Mouse (Mus musculus): ENCODE data around the gene Nebl. TPM values are rescaled to one million over a fixed set of nuclear protein-coding genes. Genes with fewer than 3 reads are reported as not detected.
"Not testable (repeated sequence)": the region's sequence is repeated elsewhere in the genome, so short reads cannot be mapped to it uniquely, and the experiment has no call there.

Gene Nebl
- polyA plus RNA-seq, 1 experiment: 2.4 TPM

DNA sequence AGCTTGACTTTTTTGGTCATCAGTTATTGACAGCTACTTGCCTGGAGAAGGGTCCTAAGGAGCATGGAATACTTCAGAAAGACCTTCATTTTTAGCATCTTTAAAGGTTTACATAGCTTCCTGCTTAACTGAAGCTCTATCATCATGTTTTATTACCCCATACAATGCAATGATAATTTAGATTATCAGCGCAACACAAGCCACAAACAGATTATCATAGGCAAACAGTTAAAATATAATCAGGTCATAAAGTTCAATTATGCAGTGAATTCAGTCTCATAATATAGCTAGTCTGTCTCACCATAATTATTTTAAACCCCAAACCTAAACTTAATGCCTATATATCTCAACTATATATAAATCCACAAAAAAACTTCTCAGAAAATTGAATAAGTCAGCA lies 386.6 kb downstream of the Nebl start:
- no peak for TF ChIP-seq CTCF (IDR thresholded peaks at IDR 0.05; ENCODE audit: extremely low read depth, insufficient read length, insufficient replicate concordance, low read depth, low read length)
- no peak for TF ChIP-seq POLR2A (IDR thresholded peaks at IDR 0.05; ENCODE audit: low read depth, low read length)
- 49% methylated on average over 1 of the region's 1 CpGs for WGBS

DNA sequence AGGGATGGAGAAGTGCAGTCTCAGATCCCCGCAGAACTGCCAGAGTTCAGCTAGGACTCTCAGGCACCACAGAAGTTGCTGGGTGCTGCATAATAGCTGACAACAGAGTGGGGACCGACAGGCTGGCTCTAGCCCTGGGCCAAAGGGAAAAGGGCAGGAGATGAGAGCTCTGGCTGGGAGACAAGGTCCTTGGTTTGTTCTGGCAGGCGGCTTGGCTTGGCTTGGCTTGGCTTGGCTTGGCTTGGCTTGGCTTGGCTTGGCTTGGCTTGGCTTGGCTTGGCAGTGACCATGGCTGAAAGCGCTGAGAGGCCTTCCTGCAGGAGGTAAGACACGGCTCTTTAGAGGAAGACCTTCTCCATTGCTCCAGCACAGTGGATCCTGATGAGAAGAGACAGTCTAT lies 395.8 kb downstream of the Nebl start:
- 88% methylated on average over 5 of the region's 5 CpGs for WGBS
- no peaks in the 10 kb centered on the region for H3K27me3 ChIP-seq (ENCODE audit: control insufficient read depth, insufficient read depth, low read length)
- TF ChIP-seq CTCF (IDR thresholded peaks at IDR 0.05; ENCODE audit: extremely low read depth, insufficient read length, insufficient replicate concordance, low read depth, low read length): no peak
- TF ChIP-seq POLR2A (IDR thresholded peaks at IDR 0.05; ENCODE audit: low read depth, low read length): no peak

More for the DNA sequence above, 386.6 kb downstream of the Nebl start:
- Histone ChIP-seq H3K36me3 (ENCODE audit: control insufficient read depth, insufficient read depth, low read length) (no peaks in the 10 kb centered on the region), H3K27me3 (ENCODE audit: control insufficient read depth, insufficient read depth, low read length) (no peaks in the 10 kb centered on the region), H3K4me1 (ENCODE audit: control insufficient read depth, insufficient read depth, insufficient read length, low read length) (no peaks in the 10 kb centered on the region), H3K27ac (ENCODE audit: insufficient read depth, low read depth, low read length) (no peak overlapping the region), H3K4me3 (ENCODE audit: low read depth, low read length) (no peak overlapping the region)

GRCm38 (mm10) chr2:17326590-17326989 lies 404.7 kb downstream of the Nebl start:
- 88% methylated on average over 1 of the region's 1 CpGs for WGBS
- Histone ChIP-seq H3K27me3 (ENCODE audit: control insufficient read depth, insufficient read depth, low read length) (no peaks in the 10 kb centered on the region), H3K36me3 (ENCODE audit: control insufficient read depth, insufficient read depth, low read length) (no peaks in the 10 kb centered on the region), H3K4me1 (ENCODE audit: control insufficient read depth, insufficient read depth, insufficient read length, low read length) (no peaks in the 10 kb centered on the region), H3K27ac (ENCODE audit: insufficient read depth, low read depth, low read length) (no peak overlapping the region), H3K4me3 (ENCODE audit: low read depth, low read length) (no peak overlapping the region)
- no peak for TF ChIP-seq CTCF (IDR thresholded peaks at IDR 0.05; ENCODE audit: extremely low read depth, insufficient read length, insufficient replicate concordance, low read depth, low read length)
- TF ChIP-seq POLR2A (IDR thresholded peaks at IDR 0.05; ENCODE audit: low read depth, low read length): no peak

More for the DNA sequence above, 395.8 kb downstream of the Nebl start:
- no peak overlapping the region for H3K4me3 ChIP-seq (ENCODE audit: low read depth, low read length)
- no peak overlapping the region for H3K27ac ChIP-seq (ENCODE audit: insufficient read depth, low read depth, low read length)
- no peaks in the 10 kb centered on the region for H3K36me3 ChIP-seq (ENCODE audit: control insufficient read depth, insufficient read depth, low read length)
- H3K4me1 ChIP-seq (ENCODE audit: control insufficient read depth, insufficient read depth, insufficient read length, low read length): no peaks in the 10 kb centered on the region

DNA sequence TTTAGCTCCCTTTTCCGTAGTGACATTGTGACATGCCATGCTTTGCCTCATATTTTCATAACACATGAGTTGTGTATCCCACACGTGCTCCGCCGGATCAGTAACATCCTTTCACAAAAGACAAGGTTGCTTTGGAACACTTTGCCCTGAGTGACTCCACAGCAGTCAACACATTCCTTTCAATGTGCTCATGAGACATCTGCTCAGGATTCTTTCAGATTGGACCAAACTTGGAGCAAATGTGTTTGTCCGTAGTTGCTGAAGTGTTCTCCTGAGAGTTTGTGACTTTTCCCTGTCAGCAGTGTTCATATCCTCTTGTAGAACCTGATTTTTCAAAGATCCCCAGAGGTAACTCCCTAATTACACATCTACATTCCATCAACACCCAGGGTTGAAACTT lies 414.4 kb downstream of the Nebl start:
- Histone ChIP-seq H3K36me3 (ENCODE audit: control insufficient read depth, insufficient read depth, low read length) (no peaks in the 10 kb centered on the region), H3K27ac (ENCODE audit: insufficient read depth, low read depth, low read length) (no peak overlapping the region), H3K4me1 (ENCODE audit: control insufficient read depth, insufficient read depth, insufficient read length, low read length) (no peaks in the 10 kb centered on the region), H3K4me3 (ENCODE audit: low read depth, low read length) (no peak overlapping the region), H3K27me3 (ENCODE audit: control insufficient read depth, insufficient read depth, low read length) (no peaks in the 10 kb centered on the region)
- no peak for TF ChIP-seq POLR2A (IDR thresholded peaks at IDR 0.05; ENCODE audit: low read depth, low read length)
- no peak for TF ChIP-seq CTCF (IDR thresholded peaks at IDR 0.05; ENCODE audit: extremely low read depth, insufficient read length, insufficient replicate concordance, low read depth, low read length)
- 83% methylated on average over 5 of the region's 5 CpGs for WGBS

- Histone ChIP-seq H3K27me3 (ENCODE audit: control insufficient read depth, insufficient read depth, low read length) (no peaks in the 10 kb centered on the region), H3K4me1 (ENCODE audit: control insufficient read depth, insufficient read depth, insufficient read length, low read length) (no peaks in the 10 kb centered on the region), H3K27ac (ENCODE audit: insufficient read depth, low read depth, low read length) (no peak overlapping the region), H3K4me3 (ENCODE audit: low read depth, low read length) (no peak overlapping the region), H3K36me3 (ENCODE audit: control insufficient read depth, insufficient read depth, low read length) (no peaks in the 10 kb centered on the region)
- TF ChIP-seq CTCF (IDR thresholded peaks at IDR 0.05; ENCODE audit: extremely low read depth, insufficient read length, insufficient replicate concordance, low read depth, low read length) (no peak), POLR2A (IDR thresholded peaks at IDR 0.05; ENCODE audit: low read depth, low read length) (no peak)
Measured at GRCm38 (mm10) chr2:17301379-17301778, 429.9 kb downstream of the Nebl start.

- Histone ChIP-seq H3K4me1 (ENCODE audit: control insufficient read depth, insufficient read depth, insufficient read length, low read length) (no peaks in the 10 kb centered on the region), H3K4me3 (ENCODE audit: low read depth, low read length) (no peak overlapping the region), H3K27me3 (ENCODE audit: control insufficient read depth, insufficient read depth, low read length) (no peaks in the 10 kb centered on the region), H3K27ac (ENCODE audit: insufficient read depth, low read depth, low read length) (no peak overlapping the region), H3K36me3 (ENCODE audit: control insufficient read depth, insufficient read depth, low read length) (no peaks in the 10 kb centered on the region)
- TF ChIP-seq CTCF (IDR thresholded peaks at IDR 0.05; ENCODE audit: extremely low read depth, insufficient read length, insufficient replicate concordance, low read depth, low read length) (no peak), POLR2A (IDR thresholded peaks at IDR 0.05; ENCODE audit: low read depth, low read length) (no peak)
- 49% methylated on average over 1 of the region's 1 CpGs for WGBS
Measured at GRCm38 (mm10) chr2:17297496-17297895, 433.8 kb downstream of the Nebl start.

DNA sequence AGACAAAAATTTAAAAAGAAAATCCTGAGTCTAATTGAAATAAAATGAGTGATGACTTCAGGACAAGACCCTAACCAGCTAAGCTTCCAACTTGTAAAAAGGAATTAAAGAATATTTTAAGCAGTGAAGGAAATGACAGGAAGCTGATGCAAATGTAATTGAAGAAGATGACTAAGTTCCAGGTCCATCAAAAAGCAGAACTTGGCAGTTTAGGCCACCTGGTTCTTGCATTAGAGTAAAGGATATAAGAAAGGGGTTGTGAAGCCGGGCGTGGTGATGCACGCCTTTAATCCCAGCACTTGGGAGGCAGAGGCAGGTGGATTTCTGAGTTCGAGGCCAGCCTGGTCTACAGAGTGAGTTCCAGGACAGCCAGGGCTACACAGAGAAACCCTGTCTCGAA lies 436.0 kb downstream of the Nebl start:
- not testable (repeated sequence) for H3K36me3 ChIP-seq (ENCODE audit: control insufficient read depth, insufficient read depth, low read length); H3K4me1 ChIP-seq (ENCODE audit: control insufficient read depth, insufficient read depth, insufficient read length, low read length); H3K27me3 ChIP-seq (ENCODE audit: control insufficient read depth, insufficient read depth, low read length); H3K4me3 ChIP-seq (ENCODE audit: low read depth, low read length); H3K27ac ChIP-seq (ENCODE audit: insufficient read depth, low read depth, low read length)
- 71% methylated on average over 4 of the region's 5 CpGs for WGBS

Measured in small intestine, adult 2 months (tissue).